Mouse (Mus musculus) stomach, embryonic 14.5 days (tissue): ENCODE measurements around the gene D16Ertd472e. TPM values are rescaled to one million over a fixed set of nuclear protein-coding genes. Genes with fewer than 3 reads are reported as not detected.

ENCODE experiments used
- ATAC-seq: fragments of 200-750 bp; cut with Nextera tagmentation; 2 replicates; pipeline ENCODE4 v1.8.0; 2017; ENCODE audit warnings: low read depth, moderate TSS enrichment; ENCODE audit not compliant: insufficient number of reproducible peaks, insufficient read depth, low FRiP score
- H3K27ac ChIP-seq: fragments of 300-500 bp; sonication (generic); 2 replicates; pipeline ENCODE4 v1.5.1; 2014; ENCODE audit warnings: mild to moderate bottlenecking, low read length, moderate library complexity, mixed read lengths
- H3K27me3 ChIP-seq: fragments of 300-500 bp; sonication (generic); 2 replicates; pipeline ENCODE4 v1.6.1; 2014; ENCODE audit warnings: low read length, control low read depth, mixed read lengths; ENCODE audit not compliant: control insufficient read depth, insufficient read depth
- H3K36me3 ChIP-seq: fragments of 300-500 bp; sonication (generic); 2 replicates; pipeline ENCODE4 v1.6.1; 2014; ENCODE audit warnings: mild to moderate bottlenecking, control low read depth, low read length, moderate library complexity, mixed read lengths; ENCODE audit not compliant: control insufficient read depth, insufficient read depth
- H3K4me1 ChIP-seq: fragments of 300-500 bp; sonication (generic); 2 replicates; pipeline ENCODE4 v1.6.1; 2014; ENCODE audit warnings: low read length, control low read depth, mixed read lengths; ENCODE audit not compliant: control insufficient read depth, insufficient read depth
- H3K4me2 ChIP-seq: fragments of 300-500 bp; sonication (generic); replicated peaks from 2 replicates; pipeline ENCODE4 v1.6.1; 2014; ENCODE audit warnings: low read depth, low read length, control low read depth
- H3K4me3 ChIP-seq: fragments of 300-500 bp; sonication (generic); 2 replicates; pipeline ENCODE4 v1.5.1; 2014; ENCODE audit warnings: low read depth, low read length, control low read depth
- H3K9ac ChIP-seq: fragments of 300-500 bp; sonication (generic); replicated peaks from 2 replicates; pipeline ENCODE4 v1.6.1; 2014; ENCODE audit warnings: low read depth, mild to moderate bottlenecking, control low read depth, low read length, moderate library complexity, mixed read lengths
- H3K9me3 ChIP-seq: fragments of 300-500 bp; sonication (generic); 2 replicates; pipeline ENCODE4 v1.6.1; 2016; ENCODE audit warnings: low read depth, low read length, control low read depth; ENCODE audit not compliant: control insufficient read depth
- WGBS: fragments of 180-500 bp; shearing (Covaris S2); extraction: QIAGEN DNeasy Blood & Tissue Kit; methylation state at CpG from one replicate; pipeline ENCODE4 v1.1.7; 2014; 5-methylcytosine and 5-hydroxymethylcytosine counted together
- polyA plus RNA-seq: library from polyadenylated mRNA; unstranded; fragments of >200 nt; fragmentation: Nextera tagmentation; extraction: Ambion mirVana; gene quantifications from 2 replicates; pipeline ENCODE4 v1.2.1, GENCODE M21; 2014

Gene D16Ertd472e
- polyA plus RNA-seq, 1 experiment from 2014 or later, result 19.6 TPM

- H3K4me3 ChIP-seq, result peak overlapping the region; percentile 75
- H3K9ac ChIP-seq, result 0 out of 2 replicates have a peak overlapping the region, but pooled peaks have one; percentile 63
- peak overlapping the region; percentile 42 for H3K4me2 ChIP-seq
- 15% methylated on average over 14 of the region's 14 CpGs for WGBS
- no peaks in the 10 kb centered on the region for H3K36me3 ChIP-seq
- no peaks in the 10 kb centered on the region for H3K9me3 ChIP-seq
- H3K27ac ChIP-seq, result peak overlapping the region; percentile 89; the same call in 1 of the 2 replicates
- peaks cover 8% of the 10 kb centered on the region; the same call in 1 of the 2 replicates for H3K4me1 ChIP-seq
- no peaks in the 10 kb centered on the region for H3K27me3 ChIP-seq
- ATAC-seq, result peak; percentile 23; the same call in 1 of the 2 replicates
Measured at GRCm38 (mm10) chr16:78577085-78577671, 670 bp upstream of the D16Ertd472e start.

- H3K27me3 ChIP-seq, result no peaks in the 10 kb centered on the region
- no peaks in the 10 kb centered on the region for H3K9me3 ChIP-seq
- WGBS, result under 1% methylated on average over 41 of the region's 41 CpGs
- peak overlapping the region; percentile 89 for H3K27ac ChIP-seq
- H3K4me2 ChIP-seq, result peak overlapping the region; percentile 42
- H3K36me3 ChIP-seq, result no peaks in the 10 kb centered on the region
- peak overlapping the region; percentile 75 for H3K4me3 ChIP-seq
- ATAC-seq, result peak; percentile 59
- H3K4me1 ChIP-seq, result peaks cover 8% of the 10 kb centered on the region; the same call in 1 of the 2 replicates
- peak overlapping the region; percentile 63 for H3K9ac ChIP-seq
Measured at GRCm38 (mm10) chr16:78575852-78576477, 543 bp downstream of the D16Ertd472e start.

- Histone ChIP-seq H3K4me1 (peaks cover 8% of the 10 kb centered on the region; the same call in 1 of the 2 replicates), H3K27ac (peak overlapping the region; percentile 89; the same call in 1 of the 2 replicates), H3K36me3 (no peaks in the 10 kb centered on the region), H3K9me3 (no peaks in the 10 kb centered on the region), H3K27me3 (no peaks in the 10 kb centered on the region), H3K4me3 (peak overlapping the region; percentile 75), H3K4me2 (peak overlapping the region; percentile 42), H3K9ac (peak overlapping the region; percentile 63)
- 31% methylated on average over 4 of the region's 4 CpGs for WGBS
- ATAC-seq, result no peak
Measured at GRCm38 (mm10) chr16:78575190-78575851, 1.2 kb downstream of the D16Ertd472e start.

GRCm38 (mm10) chr16:78574241-78574640 is 2.3 kb downstream of the D16Ertd472e start:
- Histone ChIP-seq H3K4me2 (peak overlapping the region; percentile 42), H3K4me1 (peaks cover 8% of the 10 kb centered on the region; the same call in 1 of the 2 replicates), H3K27me3 (no peaks in the 10 kb centered on the region), H3K36me3 (no peaks in the 10 kb centered on the region), H3K27ac (no peak overlapping the region), H3K9me3 (no peaks in the 10 kb centered on the region), H3K9ac (no peak overlapping the region), H3K4me3 (0 out of 2 replicates have a peak overlapping the region, but pooled peaks have one; percentile 4)
- ATAC-seq, result no peak
- WGBS, result 53% methylated on average over 6 of the region's 6 CpGs

GRCm38 (mm10) chr16:78573016-78573415 is 3.5 kb downstream of the D16Ertd472e start:
- no peak overlapping the region for H3K27ac ChIP-seq
- peaks cover 8% of the 10 kb centered on the region; the same call in 1 of the 2 replicates for H3K4me1 ChIP-seq
- 45% methylated on average over 4 of the region's 4 CpGs for WGBS
- no peaks in the 10 kb centered on the region for H3K9me3 ChIP-seq
- no peaks in the 10 kb centered on the region for H3K36me3 ChIP-seq
- ATAC-seq, result no peak
- H3K4me2 ChIP-seq, result no peak overlapping the region
- no peak overlapping the region for H3K4me3 ChIP-seq
- no peaks in the 10 kb centered on the region for H3K27me3 ChIP-seq
- no peak overlapping the region for H3K9ac ChIP-seq

GRCm38 (mm10) chr16:78564110-78564821 is 12.2 kb downstream of the D16Ertd472e start:
- H3K27me3 ChIP-seq, result no peaks in the 10 kb centered on the region
- peaks cover 2% of the 10 kb centered on the region; the same call in 1 of the 2 replicates for H3K4me1 ChIP-seq
- H3K9ac ChIP-seq, result no peak overlapping the region
- no peak overlapping the region for H3K27ac ChIP-seq
- no peak overlapping the region for H3K4me3 ChIP-seq
- 74% methylated on average over 13 of the region's 13 CpGs for WGBS
- peaks cover 5% of the 10 kb centered on the region; the same call in 1 of the 2 replicates for H3K36me3 ChIP-seq
- no peaks in the 10 kb centered on the region for H3K9me3 ChIP-seq
- no peak for ATAC-seq
- no peak overlapping the region for H3K4me2 ChIP-seq

GRCm38 (mm10) chr16:78563093-78563971 is 13.2 kb downstream of the D16Ertd472e start:
- WGBS, result 80% methylated on average over 15 of the region's 15 CpGs
- H3K9me3 ChIP-seq, result no peaks in the 10 kb centered on the region
- H3K9ac ChIP-seq, result no peak overlapping the region
- peak; percentile 42; the same call in 1 of the 2 replicates for ATAC-seq
- H3K27ac ChIP-seq, result no peak overlapping the region
- H3K4me2 ChIP-seq, result no peak overlapping the region
- H3K36me3 ChIP-seq, result peaks cover 5% of the 10 kb centered on the region; the same call in 1 of the 2 replicates
- peaks cover 2% of the 10 kb centered on the region; the same call in 1 of the 2 replicates for H3K4me1 ChIP-seq
- no peaks in the 10 kb centered on the region for H3K27me3 ChIP-seq
- no peak overlapping the region for H3K4me3 ChIP-seq
